Mouse (Mus musculus) urinary bladder, postnatal 4 days (tissue): ENCODE measurements around the gene Tuba1b.

ENCODE experiments used
- DNase-seq, 2 experiments: peaks; one replicate each; pipeline ENCODE4 v3.0.0; 2021 to 2022; ENCODE audit warnings: low spot score in 2 of 2

Tuba1b gene

GRCm38 (mm10) chr15:98891907-98892606, 42.3 kb downstream of the Tuba1b start:
- DNase-seq = peak in 1 of 2 experiments; percentile 47

GRCm38 (mm10) chr15:98891198-98891742, 43.1 kb downstream of the Tuba1b start:
- no peak for DNase-seq

- no peak for DNase-seq
Measured at GRCm38 (mm10) chr15:98887526-98887925, 46.8 kb downstream of the Tuba1b start.

- DNase-seq = no peak
Measured at GRCm38 (mm10) chr15:98886667-98887387, 47.5 kb downstream of the Tuba1b start.

- DNase-seq = no peak
Measured at GRCm38 (mm10) chr15:98884106-98884505, 50.3 kb downstream of the Tuba1b start.

- no peak for DNase-seq
Measured at GRCm38 (mm10) chr15:98883661-98884060, 50.7 kb downstream of the Tuba1b start.

- DNase-seq = no peak
Measured at GRCm38 (mm10) chr15:98881656-98882008, 52.7 kb downstream of the Tuba1b start.
